Mouse (Mus musculus): ENCODE data around the gene Crat.

DNA sequence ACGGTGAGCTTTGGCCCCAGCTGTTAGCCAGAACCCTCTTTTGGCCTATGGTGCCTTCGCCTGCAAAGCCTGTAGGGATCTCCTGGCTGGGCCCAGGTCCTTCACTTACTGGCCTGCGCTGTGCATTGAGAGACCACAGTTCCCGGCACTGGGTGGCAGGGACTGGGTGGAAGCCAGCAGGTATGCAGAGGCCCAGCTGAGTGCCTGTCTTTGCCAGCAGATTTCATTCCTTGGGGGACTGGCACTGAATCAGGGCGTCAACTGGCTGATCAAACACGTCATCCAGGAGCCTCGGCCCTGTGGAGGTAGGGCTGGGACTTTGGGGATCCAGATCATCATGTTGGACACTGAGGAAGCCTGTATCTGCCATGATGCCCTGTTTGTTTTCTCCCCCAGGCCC is 19.9 kb downstream of the Crat start:
- TF ChIP-seq CTCF (IDR thresholded peaks at IDR 0.05; ENCODE audit: low read depth) (no peak), EP300 (IDR thresholded peaks at IDR 0.05; ENCODE audit: low read depth) (no peak)
